Mouse (Mus musculus): ENCODE measurements at regions not wholly inside any gene's neighbourhood (a gene's known extent, or its start where the extent isn't known, plus 50 kb on each side); places are given as distances from the start of the nearest gene placed in this dataset.

GRCm38 (mm10) chr6:140263920-140264319 lies 159.9 kb upstream of the Plekha5 start:
- Histone ChIP-seq H3K9me3 (ENCODE audit: control insufficient read depth, low read length) (no peaks in the 10 kb centered on the region), H3K27me3 (replicated peaks; ENCODE audit: control insufficient read depth, insufficient read depth, low read length) (no peaks in the 10 kb centered on the region), H3K36me3 (ENCODE audit: control insufficient read depth, insufficient read depth, low read length) (no peaks in the 10 kb centered on the region), H3K4me1 (replicated peaks; ENCODE audit: control insufficient read depth, insufficient read depth, low read length) (peaks cover 6% of the 10 kb centered on the region), H3K27ac (ENCODE audit: low read depth) (no peak overlapping the region), H3K4me2 (ENCODE audit: low read length) (no peak overlapping the region), H3K9ac (ENCODE audit: low read length) (no peak overlapping the region), H3K4me3 (ENCODE audit: low read depth, low read length) (no peak overlapping the region)
- ATAC-seq (replicated peaks; ENCODE audit: low FRiP score, low TSS enrichment, low read depth) (no peak), DNase-seq (ENCODE audit: low spot score) (no peak)
- WGBS: 58% methylated on average over 1 of the region's 1 CpGs

- H3K9me3 ChIP-seq (ENCODE audit: control insufficient read depth, low read length): no peaks in the 10 kb centered on the region
- no peak overlapping the region for H3K4me3 ChIP-seq (ENCODE audit: low read depth, low read length)
- H3K9ac ChIP-seq (ENCODE audit: low read length): no peak overlapping the region
- no peak overlapping the region for H3K4me2 ChIP-seq (ENCODE audit: low read length)
- no peaks in the 10 kb centered on the region for H3K27me3 ChIP-seq (replicated peaks; ENCODE audit: control insufficient read depth, insufficient read depth, low read length)
- no peaks in the 10 kb centered on the region for H3K4me1 ChIP-seq (replicated peaks; ENCODE audit: control insufficient read depth, insufficient read depth, low read length)
- H3K27ac ChIP-seq (ENCODE audit: low read depth): no peak overlapping the region
- H3K36me3 ChIP-seq (ENCODE audit: control insufficient read depth, insufficient read depth, low read length): no peaks in the 10 kb centered on the region
- ATAC-seq (replicated peaks; ENCODE audit: low FRiP score, low TSS enrichment, low read depth) (no peak), DNase-seq (ENCODE audit: low spot score) (no peak)
- WGBS: 93% methylated on average over 1 of the region's 1 CpGs
These were observed 162.0 kb upstream of the Plekha5 start for GRCm38 (mm10) chr6:140261813-140262212.

- H3K36me3 ChIP-seq (ENCODE audit: control insufficient read depth, insufficient read depth, low read length): no peaks in the 10 kb centered on the region
- H3K4me1 ChIP-seq (replicated peaks; ENCODE audit: control insufficient read depth, insufficient read depth, low read length): no peaks in the 10 kb centered on the region
- no peaks in the 10 kb centered on the region for H3K27me3 ChIP-seq (replicated peaks; ENCODE audit: control insufficient read depth, insufficient read depth, low read length)
- H3K9ac ChIP-seq (ENCODE audit: low read length): no peak overlapping the region
- H3K27ac ChIP-seq (ENCODE audit: low read depth): no peak overlapping the region
- no peak overlapping the region for H3K4me2 ChIP-seq (ENCODE audit: low read length)
- ATAC-seq (replicated peaks; ENCODE audit: low FRiP score, low TSS enrichment, low read depth) (no peak), DNase-seq (ENCODE audit: low spot score) (no peak)
- WGBS: 94% methylated on average over 3 of the region's 3 CpGs
- H3K9me3 ChIP-seq (ENCODE audit: control insufficient read depth, low read length): no peaks in the 10 kb centered on the region
- no peak overlapping the region for H3K4me3 ChIP-seq (ENCODE audit: low read depth, low read length)
These were observed 165.1 kb upstream of the Plekha5 start for GRCm38 (mm10) chr6:140258761-140259160.

GRCm38 (mm10) chr6:140258101-140258500 lies 165.8 kb upstream of the Plekha5 start:
- Histone ChIP-seq H3K9me3 (ENCODE audit: control insufficient read depth, low read length) (no peaks in the 10 kb centered on the region), H3K36me3 (ENCODE audit: control insufficient read depth, insufficient read depth, low read length) (no peaks in the 10 kb centered on the region), H3K9ac (ENCODE audit: low read length) (no peak overlapping the region), H3K4me2 (ENCODE audit: low read length) (no peak overlapping the region), H3K27me3 (replicated peaks; ENCODE audit: control insufficient read depth, insufficient read depth, low read length) (no peaks in the 10 kb centered on the region), H3K4me1 (replicated peaks; ENCODE audit: control insufficient read depth, insufficient read depth, low read length) (no peaks in the 10 kb centered on the region), H3K27ac (ENCODE audit: low read depth) (no peak overlapping the region), H3K4me3 (ENCODE audit: low read depth, low read length) (no peak overlapping the region)
- no peak; the same call in 1 of the 2 replicates for ATAC-seq (replicated peaks; ENCODE audit: low FRiP score, low TSS enrichment, low read depth)
- DNase-seq (ENCODE audit: low spot score): no peak
- WGBS: 91% methylated on average over 5 of the region's 5 CpGs

- Histone ChIP-seq H3K4me3 (ENCODE audit: low read depth, low read length) (no peak overlapping the region), H3K4me2 (ENCODE audit: low read length) (no peak overlapping the region), H3K9ac (ENCODE audit: low read length) (no peak overlapping the region), H3K27me3 (replicated peaks; ENCODE audit: control insufficient read depth, insufficient read depth, low read length) (no peaks in the 10 kb centered on the region), H3K27ac (ENCODE audit: low read depth) (no peak overlapping the region), H3K9me3 (ENCODE audit: control insufficient read depth, low read length) (no peaks in the 10 kb centered on the region), H3K4me1 (replicated peaks; ENCODE audit: control insufficient read depth, insufficient read depth, low read length) (no peaks in the 10 kb centered on the region), H3K36me3 (ENCODE audit: control insufficient read depth, insufficient read depth, low read length) (no peaks in the 10 kb centered on the region)
- DNase-seq (ENCODE audit: low spot score) (no peak), ATAC-seq (replicated peaks; ENCODE audit: low FRiP score, low TSS enrichment, low read depth) (no peak)
- WGBS: 93% methylated on average over 4 of the region's 4 CpGs
These were observed 172.3 kb upstream of the Plekha5 start for GRCm38 (mm10) chr6:140251527-140251926.

GRCm38 (mm10) chr6:140243411-140244151 lies 180.3 kb upstream of the Plekha5 start:
- 46% methylated on average over 8 of the region's 8 CpGs for WGBS
- H3K4me2 ChIP-seq (ENCODE audit: low read length): no peak overlapping the region
- no peak for ATAC-seq (replicated peaks; ENCODE audit: low FRiP score, low TSS enrichment, low read depth)
- 0 out of 2 replicates have a peak, but pooled peaks cover 2% of the 10 kb centered on the region for H3K4me1 ChIP-seq (replicated peaks; ENCODE audit: control insufficient read depth, insufficient read depth, low read length)
- no peaks in the 10 kb centered on the region for H3K27me3 ChIP-seq (replicated peaks; ENCODE audit: control insufficient read depth, insufficient read depth, low read length)
- no peak for DNase-seq (ENCODE audit: low spot score)
- no peaks in the 10 kb centered on the region for H3K9me3 ChIP-seq (ENCODE audit: control insufficient read depth, low read length)
- H3K36me3 ChIP-seq (ENCODE audit: control insufficient read depth, insufficient read depth, low read length): no peaks in the 10 kb centered on the region
- no peak overlapping the region for H3K9ac ChIP-seq (ENCODE audit: low read length)
- H3K27ac ChIP-seq (ENCODE audit: low read depth): no peak overlapping the region
- H3K4me3 ChIP-seq (ENCODE audit: low read depth, low read length): no peak overlapping the region

- Histone ChIP-seq H3K4me1 (replicated peaks; ENCODE audit: control insufficient read depth, insufficient read depth, low read length) (0 out of 2 replicates have a peak, but pooled peaks cover 2% of the 10 kb centered on the region), H3K9ac (ENCODE audit: low read length) (no peak overlapping the region), H3K4me2 (ENCODE audit: low read length) (no peak overlapping the region), H3K4me3 (ENCODE audit: low read depth, low read length) (no peak overlapping the region), H3K36me3 (ENCODE audit: control insufficient read depth, insufficient read depth, low read length) (no peaks in the 10 kb centered on the region), H3K9me3 (ENCODE audit: control insufficient read depth, low read length) (no peaks in the 10 kb centered on the region), H3K27me3 (replicated peaks; ENCODE audit: control insufficient read depth, insufficient read depth, low read length) (no peaks in the 10 kb centered on the region), H3K27ac (ENCODE audit: low read depth) (no peak overlapping the region)
- DNase-seq (ENCODE audit: low spot score) (no peak), ATAC-seq (replicated peaks; ENCODE audit: low FRiP score, low TSS enrichment, low read depth) (no peak)
- WGBS: 61% methylated on average over 8 of the region's 8 CpGs
These were observed 184.5 kb upstream of the Plekha5 start for GRCm38 (mm10) chr6:140239356-140239755.

GRCm38 (mm10) chr6:140231537-140231936 lies 190.3 kb upstream of the Plcz1 start:
- no peak overlapping the region for H3K4me3 ChIP-seq (ENCODE audit: low read depth, low read length)
- no peak overlapping the region for H3K27ac ChIP-seq (ENCODE audit: low read depth)
- H3K36me3 ChIP-seq (ENCODE audit: control insufficient read depth, insufficient read depth, low read length): no peaks in the 10 kb centered on the region
- DNase-seq (ENCODE audit: low spot score) (peak; percentile 4), ATAC-seq (replicated peaks; ENCODE audit: low FRiP score, low TSS enrichment, low read depth) (no peak)
- no peak overlapping the region for H3K9ac ChIP-seq (ENCODE audit: low read length)
- no peaks in the 10 kb centered on the region for H3K9me3 ChIP-seq (ENCODE audit: control insufficient read depth, low read length)
- H3K4me2 ChIP-seq (ENCODE audit: low read length): no peak overlapping the region
- H3K4me1 ChIP-seq (replicated peaks; ENCODE audit: control insufficient read depth, insufficient read depth, low read length): 0 out of 2 replicates have a peak, but pooled peaks cover 3% of the 10 kb centered on the region
- WGBS: 88% methylated on average over 4 of the region's 4 CpGs
- H3K27me3 ChIP-seq (replicated peaks; ENCODE audit: control insufficient read depth, insufficient read depth, low read length): no peaks in the 10 kb centered on the region

- ATAC-seq (replicated peaks; ENCODE audit: low FRiP score, low TSS enrichment, low read depth) (no peak), DNase-seq (ENCODE audit: low spot score) (no peak)
- 40% methylated on average over 9 of the region's 9 CpGs for WGBS
- no peak overlapping the region for H3K4me3 ChIP-seq (ENCODE audit: low read depth, low read length)
- H3K9ac ChIP-seq (ENCODE audit: low read length): no peak overlapping the region
- H3K4me2 ChIP-seq (ENCODE audit: low read length): no peak overlapping the region
- H3K4me1 ChIP-seq (replicated peaks; ENCODE audit: control insufficient read depth, insufficient read depth, low read length): 0 out of 2 replicates have a peak, but pooled peaks cover 3% of the 10 kb centered on the region
- no peaks in the 10 kb centered on the region for H3K36me3 ChIP-seq (ENCODE audit: control insufficient read depth, insufficient read depth, low read length)
- H3K27me3 ChIP-seq (replicated peaks; ENCODE audit: control insufficient read depth, insufficient read depth, low read length): no peaks in the 10 kb centered on the region
- H3K27ac ChIP-seq (ENCODE audit: low read depth): no peak overlapping the region
- H3K9me3 ChIP-seq (ENCODE audit: control insufficient read depth, low read length): no peaks in the 10 kb centered on the region
These were observed 188.0 kb upstream of the Plcz1 start for GRCm38 (mm10) chr6:140229295-140229694.
